Mouse (Mus musculus) kidney, postnatal 0 days (tissue): Measurements from ENCODE around the gene Aff3. TPM values are rescaled to one million over a fixed set of nuclear protein-coding genes. Genes with fewer than 3 reads are reported as not detected.
A peak's percentile ranks its signal among the peaks of the same experiment; 100 is the strongest.

ENCODE experiments used
- ATAC-seq: fragments of 200-750 bp; cut with Nextera tagmentation; replicated peaks from 2 replicates; pipeline ENCODE4 v1.8.0; 2017; ENCODE audit warnings: low read depth, moderate number of reproducible peaks, moderate TSS enrichment, moderate library complexity; ENCODE audit not compliant: low FRiP score
- DNase-seq: peaks from one replicate; pipeline ENCODE4 v3.0.0-alpha.2; 2016; ENCODE audit warnings: low spot score
- H3K27ac ChIP-seq: fragments of 300-500 bp; sonication (generic); 2 replicates; pipeline ENCODE4 v1.5.1; 2014; ENCODE audit warnings: mild to moderate bottlenecking
- H3K27me3 ChIP-seq: fragments of 300-500 bp; sonication (generic); 2 replicates; pipeline ENCODE4 v1.6.1; 2014; ENCODE audit warnings: low read length, mixed read lengths; ENCODE audit not compliant: insufficient read depth
- H3K36me3 ChIP-seq: fragments of 300-500 bp; sonication (generic); 2 replicates; pipeline ENCODE4 v1.6.1; 2014; ENCODE audit warnings: low read length, mixed read lengths; ENCODE audit not compliant: insufficient read depth
- H3K4me1 ChIP-seq: fragments of 300-500 bp; sonication (generic); replicated peaks from 2 replicates; pipeline ENCODE4 v1.6.1; 2014; ENCODE audit warnings: antibody characterized with exemption, low read length, mixed read lengths; ENCODE audit not compliant: insufficient read depth
- H3K4me2 ChIP-seq: fragments of 300-500 bp; sonication (generic); 2 replicates; pipeline ENCODE4 v1.6.1; 2014; ENCODE audit warnings: mild to moderate bottlenecking, low read length, moderate library complexity, mixed read lengths
- H3K4me3 ChIP-seq: fragments of 300-500 bp; sonication (generic); replicated peaks from 2 replicates; pipeline ENCODE4 v1.5.1; 2014; ENCODE audit warnings: low read depth, low read length
- H3K9ac ChIP-seq: fragments of 300-500 bp; sonication (generic); 2 replicates; pipeline ENCODE4 v1.6.1; 2014; ENCODE audit warnings: low read depth, low read length
- H3K9me3 ChIP-seq: fragments of 300-500 bp; sonication (generic); replicated peaks from 2 replicates; pipeline ENCODE4 v1.6.1; 2016; ENCODE audit warnings: low read length, inconsistent platforms, mixed read lengths
- CTCF ChIP-seq: IDR thresholded peaks from 2 replicates; pipeline ENCODE4 v1.5.1; 2016; ENCODE audit warnings: antibody characterized with exemption, low read depth, mild to moderate bottlenecking, moderate library complexity
- WGBS: fragments of 180-500 bp; shearing (Covaris S2); extraction: QIAGEN DNeasy Blood & Tissue Kit; methylation state at CpG from one replicate; pipeline ENCODE4 v1.1.7; 2014; 5-methylcytosine and 5-hydroxymethylcytosine counted together
- polyA plus RNA-seq: library from polyadenylated mRNA; unstranded; fragments of >200 nt; fragmentation: Nextera tagmentation; extraction: Ambion mirVana; gene quantifications from 2 replicates; pipeline ENCODE4 v1.2.1, GENCODE M21; 2015

Gene Aff3
- polyA plus RNA-seq, 1 experiment from 2014 or later: 7.9 TPM

GRCm38 (mm10) chr1:38288716-38289115, 376.0 kb downstream of the Aff3 start:
- no peak overlapping the region for H3K4me2 ChIP-seq
- no peaks in the 10 kb centered on the region for H3K4me1 ChIP-seq
- H3K4me3 ChIP-seq: no peak overlapping the region
- ATAC-seq (no peak), DNase-seq (no peak)
- no peaks in the 10 kb centered on the region for H3K36me3 ChIP-seq
- H3K9me3 ChIP-seq: no peaks in the 10 kb centered on the region
- H3K27ac ChIP-seq: no peak overlapping the region
- H3K9ac ChIP-seq: no peak overlapping the region
- no peaks in the 10 kb centered on the region for H3K27me3 ChIP-seq
- TF ChIP-seq CTCF: no peak
- WGBS: 94% methylated on average over 1 of the region's 1 CpGs

GRCm38 (mm10) chr1:38286551-38286950, 378.2 kb downstream of the Aff3 start:
- H3K36me3 ChIP-seq: no peaks in the 10 kb centered on the region
- 67% methylated on average over 1 of the region's 1 CpGs for WGBS
- DNase-seq (no peak), ATAC-seq (no peak)
- H3K9ac ChIP-seq: no peak overlapping the region
- no peaks in the 10 kb centered on the region for H3K9me3 ChIP-seq
- H3K4me3 ChIP-seq: no peak overlapping the region
- no peaks in the 10 kb centered on the region for H3K4me1 ChIP-seq
- H3K27me3 ChIP-seq: no peaks in the 10 kb centered on the region
- no peak for TF ChIP-seq CTCF
- no peak overlapping the region for H3K4me2 ChIP-seq
- H3K27ac ChIP-seq: no peak overlapping the region

- H3K4me1 ChIP-seq: no peaks in the 10 kb centered on the region
- no peak overlapping the region for H3K27ac ChIP-seq
- WGBS: 91% methylated on average over 7 of the region's 7 CpGs
- no peaks in the 10 kb centered on the region for H3K27me3 ChIP-seq
- no peaks in the 10 kb centered on the region for H3K9me3 ChIP-seq
- H3K9ac ChIP-seq: no peak overlapping the region
- no peak for TF ChIP-seq CTCF
- no peaks in the 10 kb centered on the region for H3K36me3 ChIP-seq
- H3K4me3 ChIP-seq: no peak overlapping the region
- no peak for DNase-seq
- no peak overlapping the region for H3K4me2 ChIP-seq
- no peak for ATAC-seq
Measured at GRCm38 (mm10) chr1:38280549-38280948, 384.2 kb downstream of the Aff3 start.

GRCm38 (mm10) chr1:38271312-38271711, 393.4 kb downstream of the Aff3 start:
- WGBS: 95% methylated on average over 2 of the region's 2 CpGs
- DNase-seq (no peak), ATAC-seq (no peak)
- no peak overlapping the region for H3K27ac ChIP-seq
- H3K4me3 ChIP-seq: no peak overlapping the region
- TF ChIP-seq CTCF: no peak
- no peaks in the 10 kb centered on the region for H3K36me3 ChIP-seq
- 0 out of 2 replicates have a peak, but pooled peaks cover 5% of the 10 kb centered on the region for H3K4me1 ChIP-seq
- H3K27me3 ChIP-seq: no peaks in the 10 kb centered on the region
- no peak overlapping the region for H3K9ac ChIP-seq
- no peaks in the 10 kb centered on the region for H3K9me3 ChIP-seq
- no peak overlapping the region for H3K4me2 ChIP-seq

- Histone ChIP-seq H3K27ac (no peak overlapping the region), H3K9me3 (no peaks in the 10 kb centered on the region), H3K27me3 (no peaks in the 10 kb centered on the region), H3K36me3 (no peaks in the 10 kb centered on the region), H3K4me3 (no peak overlapping the region), H3K4me2 (peak overlapping the region; percentile 18; the same call in 1 of the 2 replicates), H3K9ac (no peak overlapping the region), H3K4me1 (0 out of 2 replicates have a peak, but pooled peaks cover 5% of the 10 kb centered on the region)
- 32% methylated on average over 20 of the region's 20 CpGs for WGBS
- no peak for TF ChIP-seq CTCF
- no peak for DNase-seq
- ATAC-seq: no peak
Measured at GRCm38 (mm10) chr1:38268246-38269042, 396.3 kb downstream of the Aff3 start.

- Histone ChIP-seq H3K27ac (no peak overlapping the region), H3K9ac (no peak overlapping the region), H3K4me3 (no peak overlapping the region), H3K27me3 (no peaks in the 10 kb centered on the region), H3K36me3 (no peaks in the 10 kb centered on the region), H3K4me1 (0 out of 2 replicates have a peak, but pooled peaks cover 3% of the 10 kb centered on the region), H3K4me2 (no peak overlapping the region), H3K9me3 (no peaks in the 10 kb centered on the region)
- TF ChIP-seq CTCF: no peak
- 67% methylated on average over 8 of the region's 8 CpGs for WGBS
- ATAC-seq (no peak), DNase-seq (no peak)
Measured at GRCm38 (mm10) chr1:38263251-38263650, 401.5 kb downstream of the Aff3 start.
